Mouse (Mus musculus): ENCODE data around the gene Nav3. TPM values are rescaled to one million over a fixed set of nuclear protein-coding genes. Genes with fewer than 3 reads are reported as not detected.

Nav3 gene
- polyA plus RNA-seq, 1 experiment from 2014 or later, result 4.0 TPM

GRCm38 (mm10) chr10:109889171-109889475 lies 566.9 kb downstream of the Nav3 start:
- Histone ChIP-seq H3K36me3 (ENCODE audit: control insufficient read depth, insufficient read depth, low read length) (no peaks in the 10 kb centered on the region), H3K9ac (ENCODE audit: low read length) (no peak overlapping the region), H3K4me3 (ENCODE audit: low read depth, low read length) (no peak overlapping the region), H3K27me3 (ENCODE audit: control insufficient read depth, insufficient read depth, low read length) (no peaks in the 10 kb centered on the region), H3K4me2 (ENCODE audit: low read depth, low read length, severe bottlenecking) (no peak overlapping the region), H3K27ac (ENCODE audit: low read depth, low read length) (no peak overlapping the region), H3K9me3 (ENCODE audit: control insufficient read depth, low read length) (no peaks in the 10 kb centered on the region), H3K4me1 (replicated peaks; ENCODE audit: control insufficient read depth, insufficient read depth, low read length) (no peaks in the 10 kb centered on the region)
- ATAC-seq (replicated peaks; ENCODE audit: low FRiP score) (no peak), DNase-seq (ENCODE audit: low spot score) (no peak)
- 78% methylated on average over 3 of the region's 3 CpGs for WGBS

- no peak for DNase-seq (ENCODE audit: low spot score)
- Histone ChIP-seq H3K4me2 (ENCODE audit: low read depth, low read length, severe bottlenecking) (no peak overlapping the region), H3K4me3 (ENCODE audit: low read depth, low read length) (no peak overlapping the region), H3K9ac (ENCODE audit: low read length) (no peak overlapping the region), H3K4me1 (replicated peaks; ENCODE audit: control insufficient read depth, insufficient read depth, low read length) (no peaks in the 10 kb centered on the region), H3K9me3 (ENCODE audit: control insufficient read depth, low read length) (no peaks in the 10 kb centered on the region), H3K36me3 (ENCODE audit: control insufficient read depth, insufficient read depth, low read length) (no peaks in the 10 kb centered on the region), H3K27ac (ENCODE audit: low read depth, low read length) (no peak overlapping the region), H3K27me3 (ENCODE audit: control insufficient read depth, insufficient read depth, low read length) (no peaks in the 10 kb centered on the region)
- ATAC-seq (replicated peaks; ENCODE audit: low FRiP score), result no peak
- 72% methylated on average over 11 of the region's 11 CpGs for WGBS
Measured at GRCm38 (mm10) chr10:109888355-109889170, 567.4 kb downstream of the Nav3 start.

GRCm38 (mm10) chr10:109887160-109887559 lies 568.8 kb downstream of the Nav3 start:
- Histone ChIP-seq H3K27me3 (ENCODE audit: control insufficient read depth, insufficient read depth, low read length) (no peaks in the 10 kb centered on the region), H3K4me1 (replicated peaks; ENCODE audit: control insufficient read depth, insufficient read depth, low read length) (no peaks in the 10 kb centered on the region), H3K9me3 (ENCODE audit: control insufficient read depth, low read length) (no peaks in the 10 kb centered on the region), H3K36me3 (ENCODE audit: control insufficient read depth, insufficient read depth, low read length) (no peaks in the 10 kb centered on the region), H3K9ac (ENCODE audit: low read length) (no peak overlapping the region), H3K4me2 (ENCODE audit: low read depth, low read length, severe bottlenecking) (no peak overlapping the region), H3K4me3 (ENCODE audit: low read depth, low read length) (no peak overlapping the region), H3K27ac (ENCODE audit: low read depth, low read length) (no peak overlapping the region)
- DNase-seq (ENCODE audit: low spot score) (no peak), ATAC-seq (replicated peaks; ENCODE audit: low FRiP score) (no peak)
- 89% methylated on average over 3 of the region's 3 CpGs for WGBS

- Histone ChIP-seq H3K27me3 (ENCODE audit: control insufficient read depth, insufficient read depth, low read length) (no peaks in the 10 kb centered on the region), H3K4me3 (ENCODE audit: low read depth, low read length) (no peak overlapping the region), H3K36me3 (ENCODE audit: control insufficient read depth, insufficient read depth, low read length) (no peaks in the 10 kb centered on the region), H3K4me2 (ENCODE audit: low read depth, low read length, severe bottlenecking) (no peak overlapping the region), H3K9ac (ENCODE audit: low read length) (no peak overlapping the region), H3K4me1 (replicated peaks; ENCODE audit: control insufficient read depth, insufficient read depth, low read length) (no peaks in the 10 kb centered on the region), H3K27ac (ENCODE audit: low read depth, low read length) (no peak overlapping the region), H3K9me3 (ENCODE audit: control insufficient read depth, low read length) (no peaks in the 10 kb centered on the region)
- ATAC-seq (replicated peaks; ENCODE audit: low FRiP score) (no peak), DNase-seq (ENCODE audit: low spot score) (no peak)
- 93% methylated on average over 4 of the region's 4 CpGs for WGBS
Measured at GRCm38 (mm10) chr10:109876107-109876506, 579.9 kb downstream of the Nav3 start.

GRCm38 (mm10) chr10:109875312-109875830 lies 580.6 kb downstream of the Nav3 start:
- Histone ChIP-seq H3K4me1 (replicated peaks; ENCODE audit: control insufficient read depth, insufficient read depth, low read length) (no peaks in the 10 kb centered on the region), H3K9ac (ENCODE audit: low read length) (no peak overlapping the region), H3K27ac (ENCODE audit: low read depth, low read length) (no peak overlapping the region), H3K36me3 (ENCODE audit: control insufficient read depth, insufficient read depth, low read length) (no peaks in the 10 kb centered on the region), H3K4me2 (ENCODE audit: low read depth, low read length, severe bottlenecking) (no peak overlapping the region), H3K27me3 (ENCODE audit: control insufficient read depth, insufficient read depth, low read length) (no peaks in the 10 kb centered on the region), H3K4me3 (ENCODE audit: low read depth, low read length) (no peak overlapping the region), H3K9me3 (ENCODE audit: control insufficient read depth, low read length) (no peaks in the 10 kb centered on the region)
- DNase-seq (ENCODE audit: low spot score) (no peak), ATAC-seq (replicated peaks; ENCODE audit: low FRiP score) (no peak)

GRCm38 (mm10) chr10:109874652-109875311 lies 581.2 kb downstream of the Nav3 start:
- H3K4me2 ChIP-seq (ENCODE audit: low read depth, low read length, severe bottlenecking), result no peak overlapping the region
- H3K36me3 ChIP-seq (ENCODE audit: control insufficient read depth, insufficient read depth, low read length), result no peaks in the 10 kb centered on the region
- ATAC-seq (replicated peaks; ENCODE audit: low FRiP score) (no peak), DNase-seq (ENCODE audit: low spot score) (no peak)
- H3K27me3 ChIP-seq (ENCODE audit: control insufficient read depth, insufficient read depth, low read length), result no peaks in the 10 kb centered on the region
- no peak overlapping the region for H3K27ac ChIP-seq (ENCODE audit: low read depth, low read length)
- no peaks in the 10 kb centered on the region for H3K4me1 ChIP-seq (replicated peaks; ENCODE audit: control insufficient read depth, insufficient read depth, low read length)
- 68% methylated on average over 5 of the region's 5 CpGs for WGBS
- no peak overlapping the region for H3K4me3 ChIP-seq (ENCODE audit: low read depth, low read length)
- H3K9ac ChIP-seq (ENCODE audit: low read length), result no peak overlapping the region
- no peaks in the 10 kb centered on the region for H3K9me3 ChIP-seq (ENCODE audit: control insufficient read depth, low read length)

- 90% methylated on average over 2 of the region's 2 CpGs for WGBS
- Histone ChIP-seq H3K27me3 (ENCODE audit: control insufficient read depth, insufficient read depth, low read length) (no peaks in the 10 kb centered on the region), H3K27ac (ENCODE audit: low read depth, low read length) (no peak overlapping the region), H3K36me3 (ENCODE audit: control insufficient read depth, insufficient read depth, low read length) (no peaks in the 10 kb centered on the region), H3K4me2 (ENCODE audit: low read depth, low read length, severe bottlenecking) (no peak overlapping the region), H3K4me3 (ENCODE audit: low read depth, low read length) (no peak overlapping the region), H3K4me1 (replicated peaks; ENCODE audit: control insufficient read depth, insufficient read depth, low read length) (no peaks in the 10 kb centered on the region), H3K9ac (ENCODE audit: low read length) (no peak overlapping the region), H3K9me3 (ENCODE audit: control insufficient read depth, low read length) (no peaks in the 10 kb centered on the region)
- no peak for ATAC-seq (replicated peaks; ENCODE audit: low FRiP score)
- no peak for DNase-seq (ENCODE audit: low spot score)
Measured at GRCm38 (mm10) chr10:109866063-109866462, 589.9 kb downstream of the Nav3 start.

- H3K36me3 ChIP-seq (ENCODE audit: control insufficient read depth, insufficient read depth, low read length), result no peaks in the 10 kb centered on the region
- H3K9ac ChIP-seq (ENCODE audit: low read length), result no peak overlapping the region
- 57% methylated on average over 1 of the region's 2 CpGs for WGBS
- no peak overlapping the region for H3K4me2 ChIP-seq (ENCODE audit: low read depth, low read length, severe bottlenecking)
- H3K27ac ChIP-seq (ENCODE audit: low read depth, low read length), result no peak overlapping the region
- ATAC-seq (replicated peaks; ENCODE audit: low FRiP score) (no peak), DNase-seq (ENCODE audit: low spot score) (no peak)
- H3K9me3 ChIP-seq (ENCODE audit: control insufficient read depth, low read length), result no peaks in the 10 kb centered on the region
- no peaks in the 10 kb centered on the region for H3K27me3 ChIP-seq (ENCODE audit: control insufficient read depth, insufficient read depth, low read length)
- no peak overlapping the region for H3K4me3 ChIP-seq (ENCODE audit: low read depth, low read length)
- H3K4me1 ChIP-seq (replicated peaks; ENCODE audit: control insufficient read depth, insufficient read depth, low read length), result no peaks in the 10 kb centered on the region
Measured at GRCm38 (mm10) chr10:109865391-109865790, 590.6 kb downstream of the Nav3 start.

Data from forebrain, embryonic 11.5 days (tissue).